Mouse (Mus musculus) hindbrain, embryonic 16.5 days (tissue): Measurements from ENCODE around the gene Cfap299. TPM values are rescaled to one million over a fixed set of nuclear protein-coding genes. Genes with fewer than 3 reads are reported as not detected.

ENCODE experiments used
- ATAC-seq: fragments of 200-750 bp; cut with Nextera tagmentation; 2 replicates; pipeline ENCODE4 v1.8.0; 2017; ENCODE audit warnings: moderate TSS enrichment, moderate library complexity
- H3K27ac ChIP-seq: fragments of 300-500 bp; sonication (generic); 2 replicates; pipeline ENCODE4 v1.5.1; 2014; ENCODE audit warnings: low read depth, mild to moderate bottlenecking, control low read depth, low read length, moderate library complexity
- H3K27me3 ChIP-seq: fragments of 300-500 bp; sonication (generic); replicated peaks from 2 replicates; pipeline ENCODE4 v1.6.1; 2014; ENCODE audit warnings: low read length; ENCODE audit not compliant: control insufficient read depth, insufficient read depth
- H3K36me3 ChIP-seq: fragments of 300-500 bp; sonication (generic); 2 replicates; pipeline ENCODE4 v1.6.1; 2014; ENCODE audit warnings: mild to moderate bottlenecking, low read length, moderate library complexity, mixed read lengths; ENCODE audit not compliant: control insufficient read depth, insufficient read depth
- H3K4me1 ChIP-seq: fragments of 300-500 bp; sonication (generic); 2 replicates; pipeline ENCODE4 v1.6.1; 2014; ENCODE audit warnings: low read depth, low read length; ENCODE audit not compliant: control insufficient read depth, insufficient read depth
- H3K4me2 ChIP-seq: fragments of 300-500 bp; sonication (generic); 2 replicates; pipeline ENCODE4 v1.6.1; 2014; ENCODE audit warnings: mild to moderate bottlenecking, low read length, control low read depth, moderate library complexity
- H3K4me3 ChIP-seq: fragments of 300-500 bp; sonication (generic); 2 replicates; pipeline ENCODE4 v1.5.1; 2014; ENCODE audit warnings: mild to moderate bottlenecking, low read length, control low read depth, moderate library complexity
- H3K9ac ChIP-seq: fragments of 300-500 bp; sonication (generic); 2 replicates; pipeline ENCODE4 v1.6.1; 2014; ENCODE audit warnings: low read depth, mild to moderate bottlenecking, control low read depth, low read length, moderate library complexity
- H3K9me3 ChIP-seq: fragments of 300-500 bp; sonication (generic); 2 replicates; pipeline ENCODE4 v1.6.1; 2014; ENCODE audit warnings: mild to moderate bottlenecking, low read length, moderate library complexity; ENCODE audit not compliant: control insufficient read depth
- WGBS: fragments of 180-500 bp; shearing (Covaris S2); extraction: QIAGEN DNeasy Blood & Tissue Kit; methylation state at CpG from one replicate; pipeline ENCODE4 v1.1.7; 2014; 5-methylcytosine and 5-hydroxymethylcytosine counted together
- polyA plus RNA-seq: library from polyadenylated mRNA; unstranded; fragments of >200 nt; fragmentation: Nextera tagmentation; extraction: Ambion mirVana; gene quantifications from 2 replicates; pipeline ENCODE4 v1.2.1, GENCODE M21; 2015

The Cfap299 gene
- polyA plus RNA-seq, 1 experiment from 2014 or later: 2.1 TPM

DNA sequence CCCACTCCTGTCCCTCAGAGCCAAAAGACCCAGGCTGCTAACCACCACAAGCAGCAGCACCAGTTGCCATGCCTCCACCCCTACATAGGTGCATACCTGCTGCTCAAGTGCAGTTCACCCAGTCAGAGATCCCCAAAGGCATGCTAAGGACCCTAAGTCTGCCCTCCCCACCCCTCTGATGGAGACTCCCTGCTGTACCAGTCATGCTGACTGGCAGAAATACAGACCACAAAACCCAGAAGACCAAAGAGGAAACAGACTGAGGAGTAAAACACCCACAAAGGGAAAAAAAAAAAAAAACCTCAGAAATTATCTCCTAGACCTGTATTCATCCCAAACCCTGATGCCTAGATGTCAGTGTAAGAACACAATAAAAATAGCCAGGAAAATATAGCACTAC lies 256.8 kb downstream of the Cfap299 start:
- no peak for ATAC-seq
- Histone ChIP-seq H3K36me3 (no peaks in the 10 kb centered on the region), H3K9ac (no peak overlapping the region), H3K4me3 (no peak overlapping the region), H3K27me3 (no peaks in the 10 kb centered on the region), H3K4me1 (no peaks in the 10 kb centered on the region), H3K9me3 (no peaks in the 10 kb centered on the region), H3K27ac (no peak overlapping the region), H3K4me2 (no peak overlapping the region)

DNA sequence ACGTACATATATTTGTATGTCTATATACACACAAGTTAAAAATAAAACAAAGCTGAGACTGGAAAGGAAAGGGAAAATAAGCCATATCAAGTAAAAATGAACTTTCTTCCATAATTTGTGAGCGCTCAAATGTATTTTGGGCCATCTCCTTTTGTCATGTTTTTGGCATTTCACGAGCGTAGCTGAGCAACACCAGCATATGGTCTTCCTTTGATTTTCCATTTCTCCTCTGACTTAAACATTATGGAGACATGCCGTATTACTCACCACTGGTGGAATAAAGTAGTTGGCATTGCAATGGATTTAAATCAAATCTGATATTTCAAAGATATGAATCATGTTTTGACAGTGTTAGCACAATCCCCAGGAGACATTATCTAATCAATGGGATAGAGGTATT lies 284.4 kb downstream of the Cfap299 start:
- Histone ChIP-seq H3K27me3 (no peaks in the 10 kb centered on the region), H3K4me1 (no peaks in the 10 kb centered on the region), H3K36me3 (no peaks in the 10 kb centered on the region), H3K9me3 (no peaks in the 10 kb centered on the region), H3K9ac (no peak overlapping the region), H3K27ac (no peak overlapping the region), H3K4me2 (no peak overlapping the region), H3K4me3 (no peak overlapping the region)
- WGBS: 92% methylated on average over 5 of the region's 5 CpGs
- no peak for ATAC-seq

DNA sequence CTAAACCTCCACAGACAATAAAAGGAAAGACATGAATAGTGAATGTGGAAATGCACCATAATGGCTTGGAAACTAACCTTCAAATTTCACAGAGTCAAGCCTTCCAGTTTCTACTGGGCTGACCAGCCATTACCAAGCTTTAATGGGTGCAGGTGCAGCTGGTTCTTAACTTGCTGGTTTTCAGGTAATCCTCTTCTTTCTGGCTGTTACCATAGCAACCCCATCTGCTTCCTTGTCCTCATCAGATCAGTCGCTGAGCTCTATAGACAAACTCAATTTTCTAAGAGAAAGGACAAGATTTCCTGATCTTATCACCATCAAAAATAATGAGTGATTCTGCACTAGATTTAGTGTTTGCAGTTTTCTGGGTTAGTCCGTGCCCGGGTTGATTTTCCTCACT lies 287.8 kb downstream of the Cfap299 start:
- Histone ChIP-seq H3K4me1 (no peaks in the 10 kb centered on the region), H3K9me3 (no peaks in the 10 kb centered on the region), H3K36me3 (no peaks in the 10 kb centered on the region), H3K4me2 (no peak overlapping the region), H3K9ac (no peak overlapping the region), H3K27ac (no peak overlapping the region), H3K4me3 (no peak overlapping the region), H3K27me3 (no peaks in the 10 kb centered on the region)
- WGBS: 65% methylated on average over 3 of the region's 3 CpGs
- ATAC-seq: no peak

- H3K4me3 ChIP-seq: no peak overlapping the region
- H3K27ac ChIP-seq: no peak overlapping the region
- no peaks in the 10 kb centered on the region for H3K27me3 ChIP-seq
- H3K9me3 ChIP-seq: no peaks in the 10 kb centered on the region
- no peak overlapping the region for H3K4me2 ChIP-seq
- no peak overlapping the region for H3K9ac ChIP-seq
- no peaks in the 10 kb centered on the region for H3K4me1 ChIP-seq
- ATAC-seq: no peak
- WGBS: 84% methylated on average over 4 of the region's 4 CpGs
- H3K36me3 ChIP-seq: no peaks in the 10 kb centered on the region
Observed at GRCm38 (mm10) chr5:98617416-98617815, 288.3 kb downstream of the Cfap299 start.

DNA sequence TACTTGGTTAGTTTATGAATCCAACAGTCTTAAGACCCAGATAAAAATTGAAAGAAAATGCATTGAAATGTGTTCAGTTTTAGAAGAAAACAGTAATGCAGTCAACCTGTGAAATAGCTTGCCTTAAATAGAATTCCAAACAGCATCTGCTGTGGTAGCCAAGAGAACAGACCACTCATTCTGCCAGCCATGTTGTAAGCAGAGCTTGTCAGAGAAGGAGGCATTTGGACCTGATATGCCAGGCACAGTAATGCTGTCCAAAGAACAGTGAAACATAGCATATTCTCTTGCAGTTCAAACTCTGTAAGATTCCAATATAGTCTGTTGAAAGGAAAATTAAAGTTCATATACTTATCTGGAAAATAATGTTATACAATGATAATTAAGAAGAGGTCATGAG lies 321.2 kb downstream of the Cfap299 start:
- H3K27me3 ChIP-seq: no peaks in the 10 kb centered on the region
- H3K36me3 ChIP-seq: no peaks in the 10 kb centered on the region
- H3K27ac ChIP-seq: no peak overlapping the region
- 0 out of 2 replicates have a peak, but pooled peaks cover 3% of the 10 kb centered on the region for H3K9me3 ChIP-seq
- H3K4me2 ChIP-seq: no peak overlapping the region
- no peak overlapping the region for H3K9ac ChIP-seq
- ATAC-seq: no peak
- no peaks in the 10 kb centered on the region for H3K4me1 ChIP-seq
- H3K4me3 ChIP-seq: no peak overlapping the region

DNA sequence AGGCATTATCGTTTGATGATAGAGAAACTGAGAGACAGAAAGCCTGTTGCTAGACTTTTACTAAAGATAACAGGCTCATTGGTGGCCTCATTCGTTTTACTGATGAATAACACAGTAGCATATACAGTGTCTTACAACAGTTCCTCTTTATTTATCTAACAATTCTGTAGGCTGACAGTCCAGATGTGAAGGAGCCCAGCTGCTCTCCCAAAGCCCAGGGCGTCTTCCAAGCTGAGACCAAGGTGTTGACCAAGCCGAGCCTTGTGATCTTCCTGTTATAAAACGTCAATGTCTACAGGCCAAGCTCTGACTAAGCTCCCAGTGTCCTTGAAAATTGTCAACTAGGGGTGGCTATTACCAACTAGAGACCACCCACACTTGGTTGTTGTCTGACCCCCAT lies 321.9 kb downstream of the Cfap299 start:
- H3K4me3 ChIP-seq: no peak overlapping the region
- H3K9me3 ChIP-seq: 0 out of 2 replicates have a peak, but pooled peaks cover 3% of the 10 kb centered on the region
- WGBS: 89% methylated on average over 5 of the region's 5 CpGs
- H3K27me3 ChIP-seq: no peaks in the 10 kb centered on the region
- H3K9ac ChIP-seq: no peak overlapping the region
- ATAC-seq: no peak
- H3K27ac ChIP-seq: no peak overlapping the region
- H3K4me1 ChIP-seq: no peaks in the 10 kb centered on the region
- no peak overlapping the region for H3K4me2 ChIP-seq
- no peaks in the 10 kb centered on the region for H3K36me3 ChIP-seq

- H3K4me2 ChIP-seq: no peak overlapping the region
- 92% methylated on average over 5 of the region's 5 CpGs for WGBS
- no peak overlapping the region for H3K4me3 ChIP-seq
- H3K9ac ChIP-seq: no peak overlapping the region
- H3K4me1 ChIP-seq: no peaks in the 10 kb centered on the region
- no peaks in the 10 kb centered on the region for H3K9me3 ChIP-seq
- no peaks in the 10 kb centered on the region for H3K27me3 ChIP-seq
- no peak for ATAC-seq
- H3K36me3 ChIP-seq: no peaks in the 10 kb centered on the region
- H3K27ac ChIP-seq: no peak overlapping the region
Observed at GRCm38 (mm10) chr5:98688254-98688653, 359.1 kb downstream of the Cfap299 start.

DNA sequence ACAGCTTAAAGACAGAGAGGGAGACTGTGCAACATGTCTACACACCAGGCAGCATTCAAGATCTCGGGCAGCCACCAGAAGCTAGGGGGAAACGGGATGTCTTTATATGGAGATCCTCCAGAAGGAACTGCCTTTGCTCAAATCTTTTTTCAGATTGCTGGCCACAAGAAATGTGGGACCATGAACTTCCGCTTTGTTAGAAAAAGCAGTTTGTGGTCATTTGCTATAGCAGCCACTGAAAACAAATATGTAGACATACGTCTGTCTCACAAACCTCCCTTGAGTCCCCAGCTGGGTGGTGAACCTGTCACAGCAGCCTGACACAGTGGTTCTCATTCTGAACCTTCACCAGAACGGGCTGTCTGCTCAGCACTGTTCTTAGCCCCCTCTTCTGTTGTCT lies 363.0 kb downstream of the Cfap299 start:
- H3K9me3 ChIP-seq: no peaks in the 10 kb centered on the region
- no peaks in the 10 kb centered on the region for H3K27me3 ChIP-seq
- ATAC-seq: no peak
- H3K4me2 ChIP-seq: no peak overlapping the region
- H3K4me1 ChIP-seq: no peaks in the 10 kb centered on the region
- H3K4me3 ChIP-seq: no peak overlapping the region
- no peak overlapping the region for H3K27ac ChIP-seq
- 78% methylated on average over 5 of the region's 5 CpGs for WGBS
- no peak overlapping the region for H3K9ac ChIP-seq
- H3K36me3 ChIP-seq: no peaks in the 10 kb centered on the region

GRCm38 (mm10) chr5:98696336-98696735 lies 367.2 kb downstream of the Cfap299 start:
- Histone ChIP-seq H3K4me1 (no peaks in the 10 kb centered on the region), H3K9ac (no peak overlapping the region), H3K4me3 (no peak overlapping the region), H3K27ac (no peak overlapping the region), H3K36me3 (no peaks in the 10 kb centered on the region), H3K27me3 (no peaks in the 10 kb centered on the region), H3K4me2 (no peak overlapping the region), H3K9me3 (no peaks in the 10 kb centered on the region)
- ATAC-seq: no peak
- 52% methylated on average over 8 of the region's 8 CpGs for WGBS

DNA sequence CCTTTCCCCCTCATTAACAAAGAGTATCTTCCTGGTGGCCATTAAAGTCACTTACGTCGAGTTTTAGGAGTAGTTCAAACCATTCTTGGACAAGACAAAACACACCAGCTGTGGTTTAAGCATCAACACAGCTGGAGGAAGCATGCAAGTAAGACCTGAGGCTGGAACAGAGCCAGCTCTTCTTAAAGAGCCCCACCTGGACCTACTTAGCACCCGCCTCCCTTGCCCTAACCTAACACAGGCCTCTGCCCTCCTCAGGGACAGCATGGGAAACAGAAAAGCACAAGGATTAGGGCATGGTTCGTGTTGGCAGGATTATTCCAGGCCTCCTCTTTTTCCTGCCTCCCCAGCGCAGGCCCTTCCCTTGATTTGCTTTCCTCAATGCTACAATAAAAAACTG lies 374.9 kb downstream of the Cfap299 start:
- WGBS: 66% methylated on average over 5 of the region's 5 CpGs

More for the DNA sequence above, 374.9 kb downstream of the Cfap299 start:
- Histone ChIP-seq H3K9me3 (no peaks in the 10 kb centered on the region), H3K36me3 (no peaks in the 10 kb centered on the region), H3K27me3 (no peaks in the 10 kb centered on the region), H3K27ac (no peak overlapping the region), H3K4me1 (no peaks in the 10 kb centered on the region), H3K4me2 (no peak overlapping the region), H3K4me3 (no peak overlapping the region), H3K9ac (no peak overlapping the region)
- no peak for ATAC-seq
